Mouse (Mus musculus) small intestine, adult 2 months (tissue): ENCODE data around the gene Mmachc.
A peak's percentile ranks its signal among the peaks of the same experiment; 100 is the strongest.

Source experiments
- CTCF ChIP-seq: fragments of 200-500 bp; IDR thresholded peaks from 2 replicates; pipeline ENCODE4 v1.5.1; 2012; ENCODE audit warnings: low read depth, mild to moderate bottlenecking, control low read depth, inconsistent platforms, low read length, moderate library complexity, mixed read lengths; ENCODE audit not compliant: insufficient replicate concordance, insufficient read length; ENCODE audit errors: extremely low read depth
- POLR2A ChIP-seq: fragments of 200-500 bp; IDR thresholded peaks from 2 replicates; pipeline ENCODE4 v1.6.1; 2012; ENCODE audit warnings: low read depth, mild to moderate bottlenecking, control low read depth, inconsistent platforms, low read length, moderate library complexity

DNA sequence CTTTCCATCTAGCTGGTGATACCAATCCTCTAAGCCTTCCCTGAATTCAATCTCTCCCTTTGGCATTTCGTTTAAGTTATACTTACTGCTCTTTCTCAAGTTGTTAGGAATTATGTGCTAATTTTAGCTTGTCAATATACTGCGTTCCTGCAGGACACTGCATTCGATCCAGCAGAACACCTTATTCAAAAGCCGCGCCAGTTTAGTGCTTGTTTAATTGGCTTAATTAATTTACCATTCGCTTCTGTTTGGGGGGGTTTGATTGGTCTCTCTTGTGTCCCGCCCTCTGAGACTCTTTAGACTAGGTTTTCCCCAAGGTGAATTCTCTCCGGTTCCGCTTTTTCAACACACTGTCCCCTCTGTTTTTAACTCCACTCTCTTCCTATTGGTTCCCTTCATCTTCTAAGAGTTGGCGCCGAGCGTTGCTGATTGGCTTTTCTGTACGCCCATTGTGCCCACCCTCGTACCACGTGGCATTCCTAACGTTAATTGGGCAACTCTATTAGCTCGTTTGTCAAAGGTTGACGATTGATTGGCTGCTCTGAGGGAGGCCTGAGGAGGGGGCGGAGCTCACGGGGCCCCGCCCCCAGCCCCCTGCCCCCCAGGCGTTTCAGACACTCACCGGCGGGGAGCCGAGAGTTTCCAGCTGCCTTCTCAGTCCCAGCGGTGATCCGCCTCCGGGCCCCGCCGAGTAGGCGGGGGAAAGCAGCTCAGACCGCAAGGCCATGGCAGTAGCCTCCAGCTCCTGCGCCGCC, 12.3 kb upstream of the Mmachc start, which contains the start of gene Tesk2:
- TF ChIP-seq POLR2A = peak; percentile 87
- no peak for TF ChIP-seq CTCF
